Mouse (Mus musculus): Measurements from ENCODE around the gene Lrrn2. TPM values are rescaled to one million over a fixed set of nuclear protein-coding genes. Genes with fewer than 3 reads are reported as not detected.

Lrrn2 gene
- polyA plus RNA-seq, 1 experiment from 2014 or later, result 3.0 TPM

DNA sequence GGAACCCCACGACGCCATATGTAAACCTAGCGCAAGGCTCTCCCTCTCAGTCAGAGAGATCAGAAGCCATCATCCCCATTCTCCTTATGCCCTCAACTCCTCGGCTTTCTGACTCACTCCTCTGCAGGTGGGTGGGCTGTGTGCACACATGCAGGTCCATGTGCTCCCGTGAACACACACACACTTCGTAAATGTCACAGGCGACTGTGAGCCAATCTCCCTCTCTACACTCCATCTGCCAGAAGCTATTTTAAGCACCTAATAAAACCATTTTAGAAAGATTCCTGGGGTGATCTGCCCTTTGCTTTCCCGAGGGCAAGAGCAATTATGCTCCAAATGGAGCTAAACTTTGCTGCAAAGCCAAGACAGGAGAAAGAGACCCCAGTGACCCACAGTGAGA is 65.8 kb downstream of the Lrrn2 start:
- no peak overlapping the region for H3K27ac ChIP-seq (replicated peaks; ENCODE audit: low read depth, low read length)
- no peak for ATAC-seq (replicated peaks; ENCODE audit: insufficient number of reproducible peaks, low FRiP score, low TSS enrichment, low read depth)
- no peaks in the 10 kb centered on the region for H3K27me3 ChIP-seq (ENCODE audit: control insufficient read depth, insufficient read depth, low read length)
- DNase-seq (ENCODE audit: low spot score), result no peak
- WGBS, result 61% methylated on average over 8 of the region's 8 CpGs
- H3K4me3 ChIP-seq (ENCODE audit: low read depth, low read length), result no peak overlapping the region
- H3K9me3 ChIP-seq (replicated peaks; ENCODE audit: control insufficient read depth, low read length), result no peaks in the 10 kb centered on the region
- no peak overlapping the region for H3K9ac ChIP-seq (replicated peaks; ENCODE audit: low read length)
- H3K4me2 ChIP-seq (ENCODE audit: low read depth, low read length), result no peak overlapping the region
- no peaks in the 10 kb centered on the region for H3K36me3 ChIP-seq (replicated peaks; ENCODE audit: control insufficient read depth, insufficient read depth, low read depth, low read length)
- H3K4me1 ChIP-seq (ENCODE audit: control insufficient read depth, insufficient read depth, low read length), result no peaks in the 10 kb centered on the region

- no peak for ATAC-seq (replicated peaks; ENCODE audit: insufficient number of reproducible peaks, low FRiP score, low TSS enrichment, low read depth)
- Histone ChIP-seq H3K4me1 (ENCODE audit: control insufficient read depth, insufficient read depth, low read length) (no peaks in the 10 kb centered on the region), H3K4me2 (ENCODE audit: low read depth, low read length) (no peak overlapping the region), H3K27ac (replicated peaks; ENCODE audit: low read depth, low read length) (no peak overlapping the region), H3K9ac (replicated peaks; ENCODE audit: low read length) (no peak overlapping the region), H3K9me3 (replicated peaks; ENCODE audit: control insufficient read depth, low read length) (no peaks in the 10 kb centered on the region), H3K36me3 (replicated peaks; ENCODE audit: control insufficient read depth, insufficient read depth, low read depth, low read length) (no peaks in the 10 kb centered on the region), H3K4me3 (ENCODE audit: low read depth, low read length) (no peak overlapping the region), H3K27me3 (ENCODE audit: control insufficient read depth, insufficient read depth, low read length) (no peaks in the 10 kb centered on the region)
- WGBS, result 64% methylated on average over 7 of the region's 7 CpGs
- DNase-seq (ENCODE audit: low spot score), result no peak
These were observed 67.7 kb downstream of the Lrrn2 start for GRCm38 (mm10) chr1:132947811-132948210.

GRCm38 (mm10) chr1:132956809-132957208 is 76.7 kb downstream of the Lrrn2 start:
- H3K4me3 ChIP-seq (ENCODE audit: low read depth, low read length), result no peak overlapping the region
- 82% methylated on average over 5 of the region's 5 CpGs for WGBS
- ATAC-seq (replicated peaks; ENCODE audit: insufficient number of reproducible peaks, low FRiP score, low TSS enrichment, low read depth), result no peak

DNA sequence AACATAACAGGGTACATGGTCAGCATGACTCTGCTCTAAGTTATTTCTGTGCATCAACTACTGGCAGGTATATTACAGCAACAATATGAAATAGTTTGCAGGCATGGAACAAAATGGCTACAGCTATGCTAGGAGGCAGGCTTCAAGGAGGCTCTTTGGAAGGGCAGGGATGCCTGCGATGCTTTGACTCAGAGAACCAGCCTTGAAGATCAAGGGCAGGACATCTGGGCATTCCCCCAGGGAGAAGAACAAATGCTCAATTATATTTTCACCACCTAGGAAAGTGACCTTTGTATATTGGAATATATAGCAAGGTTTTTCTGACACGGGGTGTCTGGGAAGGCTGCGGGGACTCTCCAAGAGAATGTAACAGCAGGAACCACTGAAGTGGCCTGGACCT is 81.7 kb downstream of the Lrrn2 start:
- WGBS, result 88% methylated on average over 3 of the region's 3 CpGs

More at GRCm38 (mm10) chr1:132956809-132957208, 76.7 kb downstream of the Lrrn2 start:
- H3K9me3 ChIP-seq (replicated peaks; ENCODE audit: control insufficient read depth, low read length), result no peaks in the 10 kb centered on the region
- H3K27me3 ChIP-seq (ENCODE audit: control insufficient read depth, insufficient read depth, low read length), result no peaks in the 10 kb centered on the region
- H3K4me2 ChIP-seq (ENCODE audit: low read depth, low read length), result no peak overlapping the region
- no peaks in the 10 kb centered on the region for H3K36me3 ChIP-seq (replicated peaks; ENCODE audit: control insufficient read depth, insufficient read depth, low read depth, low read length)
- H3K4me1 ChIP-seq (ENCODE audit: control insufficient read depth, insufficient read depth, low read length), result no peaks in the 10 kb centered on the region
- no peak overlapping the region for H3K27ac ChIP-seq (replicated peaks; ENCODE audit: low read depth, low read length)
- H3K9ac ChIP-seq (replicated peaks; ENCODE audit: low read length), result no peak overlapping the region
- no peak for DNase-seq (ENCODE audit: low spot score)

DNA sequence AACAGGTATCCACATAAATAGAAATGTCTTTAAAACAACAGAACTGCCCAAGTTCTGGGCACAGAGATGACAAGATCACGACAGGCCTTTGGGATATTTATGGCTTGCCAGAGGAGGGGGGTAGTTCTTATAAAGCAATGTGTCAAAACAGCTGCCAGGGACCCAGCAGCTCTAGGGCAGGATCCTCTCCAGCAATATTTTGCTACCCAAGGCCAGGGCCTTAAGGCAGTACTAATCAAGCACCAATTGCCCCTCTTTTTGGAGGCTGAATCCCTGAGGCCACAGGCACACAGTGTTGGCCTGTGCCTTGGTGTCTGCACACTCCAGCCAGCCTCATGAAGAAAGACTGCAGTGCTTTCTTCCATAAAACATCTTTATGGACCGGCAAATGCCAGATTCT is 84.0 kb downstream of the Lrrn2 start:
- H3K27me3 ChIP-seq (ENCODE audit: control insufficient read depth, insufficient read depth, low read length), result no peaks in the 10 kb centered on the region
- no peaks in the 10 kb centered on the region for H3K36me3 ChIP-seq (replicated peaks; ENCODE audit: control insufficient read depth, insufficient read depth, low read depth, low read length)
- ATAC-seq (replicated peaks; ENCODE audit: insufficient number of reproducible peaks, low FRiP score, low TSS enrichment, low read depth), result no peak
- H3K4me1 ChIP-seq (ENCODE audit: control insufficient read depth, insufficient read depth, low read length), result no peaks in the 10 kb centered on the region
- H3K4me2 ChIP-seq (ENCODE audit: low read depth, low read length), result no peak overlapping the region
- no peak overlapping the region for H3K9ac ChIP-seq (replicated peaks; ENCODE audit: low read length)
- no peaks in the 10 kb centered on the region for H3K9me3 ChIP-seq (replicated peaks; ENCODE audit: control insufficient read depth, low read length)
- WGBS, result 95% methylated on average over 2 of the region's 2 CpGs
- H3K4me3 ChIP-seq (ENCODE audit: low read depth, low read length), result no peak overlapping the region
- no peak overlapping the region for H3K27ac ChIP-seq (replicated peaks; ENCODE audit: low read depth, low read length)
- DNase-seq (ENCODE audit: low spot score), result no peak

More for the DNA sequence above, 81.7 kb downstream of the Lrrn2 start:
- Histone ChIP-seq H3K27ac (replicated peaks; ENCODE audit: low read depth, low read length) (no peak overlapping the region), H3K36me3 (replicated peaks; ENCODE audit: control insufficient read depth, insufficient read depth, low read depth, low read length) (no peaks in the 10 kb centered on the region), H3K9ac (replicated peaks; ENCODE audit: low read length) (no peak overlapping the region), H3K4me1 (ENCODE audit: control insufficient read depth, insufficient read depth, low read length) (no peaks in the 10 kb centered on the region), H3K27me3 (ENCODE audit: control insufficient read depth, insufficient read depth, low read length) (no peaks in the 10 kb centered on the region), H3K9me3 (replicated peaks; ENCODE audit: control insufficient read depth, low read length) (no peaks in the 10 kb centered on the region), H3K4me2 (ENCODE audit: low read depth, low read length) (no peak overlapping the region), H3K4me3 (ENCODE audit: low read depth, low read length) (no peak overlapping the region)
- ATAC-seq (replicated peaks; ENCODE audit: insufficient number of reproducible peaks, low FRiP score, low TSS enrichment, low read depth), result no peak
- DNase-seq (ENCODE audit: low spot score), result no peak

DNA sequence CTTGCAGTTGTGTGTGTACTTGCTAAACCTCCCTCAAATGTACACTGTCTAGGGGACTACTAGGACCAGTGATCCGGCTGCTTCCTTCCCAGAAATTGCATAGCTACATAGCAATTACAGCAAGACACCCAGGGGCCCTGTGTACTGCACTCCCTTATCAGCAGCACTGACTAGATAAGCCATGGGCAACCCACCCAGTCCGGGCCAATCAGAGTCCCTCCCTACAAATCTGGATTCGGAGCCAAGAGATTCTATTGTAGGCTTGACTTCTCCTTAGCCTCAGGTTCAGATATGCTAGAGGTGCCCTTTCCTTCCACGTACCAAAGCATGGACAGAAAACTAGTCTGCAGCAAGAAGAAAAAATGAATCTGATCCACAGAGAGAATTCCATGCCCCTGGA is 84.6 kb downstream of the Lrrn2 start:
- 83% methylated on average over 4 of the region's 4 CpGs for WGBS
- ATAC-seq (replicated peaks; ENCODE audit: insufficient number of reproducible peaks, low FRiP score, low TSS enrichment, low read depth), result no peak
- H3K4me1 ChIP-seq (ENCODE audit: control insufficient read depth, insufficient read depth, low read length), result no peaks in the 10 kb centered on the region

DNA sequence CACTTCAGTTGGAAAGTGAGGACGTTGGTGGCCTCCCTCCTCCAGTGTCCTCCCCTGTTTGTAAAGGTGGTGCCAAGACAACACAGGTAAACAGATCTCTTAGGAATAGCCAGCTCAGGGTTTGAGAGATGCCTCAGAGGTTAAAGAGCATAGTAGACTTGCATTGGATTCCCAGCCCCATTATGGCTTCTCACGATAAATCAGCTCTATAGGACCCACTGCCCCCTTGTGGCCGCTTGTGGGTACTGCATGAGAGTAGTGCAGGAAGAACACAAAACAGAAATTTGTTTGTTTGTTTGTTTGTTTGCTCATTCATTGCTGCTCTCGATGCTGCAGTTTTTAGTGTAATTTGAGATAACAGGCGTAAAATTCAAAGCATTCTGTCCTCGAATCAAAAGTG is 88.6 kb downstream of the Lrrn2 start:
- H3K27ac ChIP-seq (replicated peaks; ENCODE audit: low read depth, low read length), result no peak overlapping the region
- no peak overlapping the region for H3K4me2 ChIP-seq (ENCODE audit: low read depth, low read length)
- H3K27me3 ChIP-seq (ENCODE audit: control insufficient read depth, insufficient read depth, low read length), result no peaks in the 10 kb centered on the region
- peak; percentile 65 for DNase-seq (ENCODE audit: low spot score)
- WGBS, result 21% methylated on average over 6 of the region's 6 CpGs
- no peak overlapping the region for H3K9ac ChIP-seq (replicated peaks; ENCODE audit: low read length)
- no peak for ATAC-seq (replicated peaks; ENCODE audit: insufficient number of reproducible peaks, low FRiP score, low TSS enrichment, low read depth)
- H3K36me3 ChIP-seq (replicated peaks; ENCODE audit: control insufficient read depth, insufficient read depth, low read depth, low read length), result no peaks in the 10 kb centered on the region
- no peaks in the 10 kb centered on the region for H3K4me1 ChIP-seq (ENCODE audit: control insufficient read depth, insufficient read depth, low read length)
- H3K4me3 ChIP-seq (ENCODE audit: low read depth, low read length), result no peak overlapping the region
- no peaks in the 10 kb centered on the region for H3K9me3 ChIP-seq (replicated peaks; ENCODE audit: control insufficient read depth, low read length)

More for the DNA sequence above, 84.6 kb downstream of the Lrrn2 start:
- Histone ChIP-seq H3K27me3 (ENCODE audit: control insufficient read depth, insufficient read depth, low read length) (no peaks in the 10 kb centered on the region), H3K36me3 (replicated peaks; ENCODE audit: control insufficient read depth, insufficient read depth, low read depth, low read length) (no peaks in the 10 kb centered on the region), H3K4me2 (ENCODE audit: low read depth, low read length) (no peak overlapping the region), H3K4me3 (ENCODE audit: low read depth, low read length) (no peak overlapping the region), H3K27ac (replicated peaks; ENCODE audit: low read depth, low read length) (no peak overlapping the region), H3K9me3 (replicated peaks; ENCODE audit: control insufficient read depth, low read length) (no peaks in the 10 kb centered on the region), H3K9ac (replicated peaks; ENCODE audit: low read length) (no peak overlapping the region)
- DNase-seq (ENCODE audit: low spot score), result no peak

GRCm38 (mm10) chr1:132977402-132977801 is 97.3 kb downstream of the Lrrn2 start:
- H3K9me3 ChIP-seq (replicated peaks; ENCODE audit: control insufficient read depth, low read length), result no peaks in the 10 kb centered on the region
- no peak overlapping the region for H3K9ac ChIP-seq (replicated peaks; ENCODE audit: low read length)
- no peaks in the 10 kb centered on the region for H3K27me3 ChIP-seq (ENCODE audit: control insufficient read depth, insufficient read depth, low read length)
- DNase-seq (ENCODE audit: low spot score) (no peak), ATAC-seq (replicated peaks; ENCODE audit: insufficient number of reproducible peaks, low FRiP score, low TSS enrichment, low read depth) (no peak)
- H3K4me3 ChIP-seq (ENCODE audit: low read depth, low read length), result no peak overlapping the region
- H3K36me3 ChIP-seq (replicated peaks; ENCODE audit: control insufficient read depth, insufficient read depth, low read depth, low read length), result no peaks in the 10 kb centered on the region
- H3K4me1 ChIP-seq (ENCODE audit: control insufficient read depth, insufficient read depth, low read length), result no peaks in the 10 kb centered on the region
- H3K27ac ChIP-seq (replicated peaks; ENCODE audit: low read depth, low read length), result no peak overlapping the region
- WGBS, result 78% methylated on average over 1 of the region's 1 CpGs
- H3K4me2 ChIP-seq (ENCODE audit: low read depth, low read length), result no peak overlapping the region
